Mouse (Mus musculus) CD4-positive, CD25-positive, alpha-beta regulatory T cell (primary cell): ENCODE data around the gene Prl2c5. TPM values are rescaled to one million over a fixed set of nuclear protein-coding genes. Genes with fewer than 3 reads are reported as not detected.

Experiments used
- polyA plus RNA-seq: library from polyadenylated mRNA; unstranded; fragments of 100-300 nt; shearing (Covaris generic); gene quantifications from one replicate; pipeline ENCODE4 v1.2.1, GENCODE M21; 2017

Prl2c5 gene
- not detected for polyA plus RNA-seq

GRCm38 (mm10) chr13:13182415-13182814 lies at the start of gene Prl2c5:
Prl2c5 (plus strand) TSS chr13:13182715.

Other genes starting within 250 kb of the Prl2c5 start
- 0.43 TPM for gene Prl2c2, start 177.3 kb upstream of the Prl2c5 start, polyA plus RNA-seq
- 2.1 TPM for gene Gpr137b, start 211.3 kb downstream of the Prl2c5 start, polyA plus RNA-seq